Mouse (Mus musculus) right cerebral cortex, adult 18-20 months (tissue): ENCODE data around the gene Tmem56.

Source experiments
- DNase-seq: peaks from one replicate; pipeline ENCODE4 v3.0.0; 2022; ENCODE audit warnings: mixed read lengths

The Tmem56 gene

DNA sequence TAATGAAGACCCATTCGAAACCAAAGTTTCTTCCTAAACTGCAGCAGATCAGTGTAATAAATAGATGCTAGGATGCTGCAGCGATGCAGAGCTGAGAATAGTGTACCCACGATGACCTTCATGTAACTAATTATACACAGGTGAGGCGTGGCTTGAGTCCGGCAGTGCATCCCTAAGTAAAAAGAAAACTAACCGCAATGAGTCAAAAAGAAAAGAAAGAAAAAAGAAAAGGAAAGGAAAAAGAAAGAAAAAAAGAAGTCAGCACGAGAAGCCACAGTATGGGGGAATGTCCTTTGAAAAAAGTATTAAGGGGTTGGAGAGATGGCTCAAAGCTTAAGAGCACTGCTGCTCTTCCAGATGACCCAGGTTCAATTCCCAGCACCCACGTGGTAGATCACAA lies 58.1 kb downstream of the Tmem56 start:
- DNase-seq = no peak

DNA sequence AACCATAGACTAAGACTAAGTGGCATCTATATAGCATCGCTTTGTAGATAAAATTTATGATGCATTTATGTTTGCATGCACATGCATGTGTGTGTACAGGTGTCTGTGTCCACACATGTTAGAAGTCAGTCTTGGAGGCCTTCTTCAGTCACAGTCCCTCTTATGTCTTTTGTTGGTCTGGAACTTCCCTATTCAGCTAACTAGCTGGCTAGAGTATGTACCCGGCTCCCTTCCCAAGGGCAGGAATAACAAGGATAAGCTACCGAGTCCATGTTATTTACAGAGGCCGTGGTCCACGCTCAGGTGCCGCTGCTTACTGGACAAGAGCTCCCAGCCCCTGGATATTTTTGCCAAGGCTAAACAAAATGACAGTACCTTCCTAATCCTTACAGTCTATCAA lies 58.7 kb downstream of the Tmem56 start:
- no peak for DNase-seq

GRCm38 (mm10) chr3:121221987-121222386 lies 60.9 kb downstream of the Tmem56 start:
- DNase-seq = peak; percentile 46

- DNase-seq = no peak
Measured at GRCm38 (mm10) chr3:121217011-121217410, 65.9 kb downstream of the Tmem56 start.

GRCm38 (mm10) chr3:121213501-121213900 lies 69.4 kb downstream of the Tmem56 start:
- no peak for DNase-seq

DNA sequence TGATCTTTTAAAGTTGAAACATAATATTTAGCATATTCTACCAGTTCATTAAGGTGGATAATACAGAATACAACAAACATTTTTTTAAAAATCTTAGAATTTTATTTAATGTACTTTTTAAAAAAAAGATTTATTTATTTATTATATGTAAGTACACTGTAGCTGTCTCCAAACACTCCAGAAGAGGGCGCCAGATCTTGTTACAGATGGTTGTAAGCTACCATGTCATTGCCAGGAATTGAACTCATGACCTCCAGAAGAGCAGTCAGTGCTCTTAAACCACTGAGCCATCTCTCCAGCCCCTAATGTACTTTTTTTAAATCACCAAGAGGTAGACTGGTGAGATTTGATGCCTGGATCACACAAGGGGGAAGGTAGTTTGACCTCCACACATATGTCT lies 70.7 kb downstream of the Tmem56 start:
- no peak for DNase-seq

DNA sequence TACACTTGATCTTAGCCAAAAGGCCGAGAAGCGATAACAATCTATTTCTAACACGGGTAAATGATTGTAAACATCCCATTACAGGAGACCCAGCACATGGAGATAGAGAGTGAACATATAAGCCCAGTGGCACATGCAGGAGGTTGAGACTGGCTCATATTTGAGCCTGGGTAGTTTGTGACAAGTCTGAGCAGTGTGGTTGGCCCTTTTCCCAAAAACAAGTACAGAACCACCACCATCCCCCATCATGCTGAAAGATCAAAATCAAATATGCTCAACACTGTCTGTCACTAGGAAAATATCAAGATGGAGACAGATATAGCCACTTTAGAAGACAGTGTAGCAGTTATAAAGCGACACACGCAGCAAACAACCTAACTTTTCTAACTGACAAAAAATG lies 73.9 kb downstream of the Tmem56 start:
- DNase-seq = no peak

- DNase-seq = no peak
Measured at GRCm38 (mm10) chr3:121206202-121206882, 76.6 kb downstream of the Tmem56 start.

DNA sequence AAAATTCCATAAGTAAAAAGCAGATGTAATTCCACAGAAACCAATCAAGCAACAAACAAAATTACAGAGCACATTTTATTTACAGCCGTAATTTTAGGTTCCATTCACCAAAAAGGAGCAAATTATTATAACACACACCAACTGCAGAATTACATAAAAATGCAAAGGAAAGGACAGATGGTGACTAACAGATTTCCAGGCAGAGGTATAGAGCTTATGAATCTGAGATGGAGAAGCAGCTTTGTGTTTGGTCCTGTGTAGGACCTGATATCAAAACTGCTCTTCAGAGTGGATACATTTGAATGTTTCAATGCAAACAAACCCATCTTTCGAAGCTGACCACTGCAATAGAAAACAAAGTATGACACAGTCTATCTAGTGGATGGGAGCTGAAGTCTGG lies 80.3 kb downstream of the Tmem56 start:
- DNase-seq = no peak

DNA sequence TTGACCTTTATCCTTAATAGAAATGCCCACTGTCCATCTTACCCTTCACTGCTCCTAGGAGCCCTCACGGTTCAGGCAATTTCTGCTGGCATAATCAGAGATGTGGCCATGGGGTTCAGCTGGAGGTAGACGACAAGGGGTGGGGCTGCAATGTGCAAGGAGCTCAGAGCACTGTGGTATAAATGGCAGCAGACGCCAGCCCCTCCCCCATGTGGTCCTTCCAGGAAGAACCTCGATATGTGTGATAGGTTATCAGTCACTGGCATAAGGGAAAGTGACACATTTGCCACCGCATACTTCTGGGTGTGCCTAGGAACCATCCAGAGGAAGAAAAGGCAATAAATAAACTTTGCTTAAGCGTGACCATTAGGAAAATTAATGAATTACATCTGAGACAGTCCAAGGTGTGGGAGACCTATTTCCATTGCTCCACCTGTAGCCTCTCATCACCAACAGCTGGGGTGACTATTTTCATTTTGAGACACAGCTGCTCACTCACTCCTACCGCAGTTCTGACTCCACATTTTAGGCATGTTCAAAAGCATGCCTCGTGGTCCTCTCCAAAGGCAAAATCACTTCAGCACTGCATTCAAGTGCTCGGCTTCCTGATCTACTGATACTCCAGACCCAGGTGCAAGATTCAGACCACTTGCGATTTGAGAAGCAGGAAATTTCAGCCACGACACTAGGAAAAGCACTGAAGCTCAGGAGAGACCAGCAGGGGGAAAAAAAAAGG lies 81.7 kb downstream of the Tmem56 start:
- DNase-seq = no peak

DNA sequence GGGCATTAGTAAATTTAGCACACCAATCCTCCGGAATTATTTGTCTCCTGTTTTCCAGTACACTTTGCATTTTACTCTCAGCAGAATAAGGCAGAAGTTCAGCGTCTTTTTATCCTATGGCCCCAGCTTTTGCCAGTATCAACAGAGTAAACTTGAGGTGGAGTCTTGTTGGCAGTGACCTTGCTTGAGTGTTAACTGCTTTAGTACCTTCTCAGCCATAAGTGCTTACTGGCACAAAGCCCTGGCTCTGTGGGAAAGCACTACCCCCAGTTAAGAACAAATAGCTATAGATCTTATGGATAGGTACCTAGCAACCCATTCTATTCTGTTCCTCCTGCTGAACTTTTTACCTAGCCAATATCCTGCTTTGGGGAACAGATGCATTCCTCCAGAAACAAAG lies 93.7 kb downstream of the Tmem56 start:
- DNase-seq = no peak

GRCm38 (mm10) chr3:121187510-121187909 lies 95.4 kb downstream of the Tmem56 start:
- DNase-seq = no peak

DNA sequence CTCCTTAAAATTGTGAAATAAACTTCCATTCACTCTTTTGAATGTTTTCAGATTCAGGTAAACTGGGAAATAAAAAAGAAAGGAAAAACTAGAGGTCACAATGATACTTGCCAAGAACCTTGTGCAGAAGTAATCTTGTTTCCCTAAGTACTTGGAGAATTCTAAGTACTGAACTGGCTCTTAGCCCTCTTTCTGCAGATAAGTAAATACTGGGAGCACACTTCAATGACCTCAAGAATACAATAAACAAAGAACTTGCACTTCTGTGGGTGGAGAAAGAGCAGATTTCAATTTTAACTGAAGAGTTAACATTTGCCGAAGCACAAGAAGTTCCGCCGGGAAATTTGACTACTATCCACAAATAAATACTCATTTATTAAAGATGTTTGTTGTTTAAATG lies 96.0 kb downstream of the Tmem56 start:
- no peak for DNase-seq

DNA sequence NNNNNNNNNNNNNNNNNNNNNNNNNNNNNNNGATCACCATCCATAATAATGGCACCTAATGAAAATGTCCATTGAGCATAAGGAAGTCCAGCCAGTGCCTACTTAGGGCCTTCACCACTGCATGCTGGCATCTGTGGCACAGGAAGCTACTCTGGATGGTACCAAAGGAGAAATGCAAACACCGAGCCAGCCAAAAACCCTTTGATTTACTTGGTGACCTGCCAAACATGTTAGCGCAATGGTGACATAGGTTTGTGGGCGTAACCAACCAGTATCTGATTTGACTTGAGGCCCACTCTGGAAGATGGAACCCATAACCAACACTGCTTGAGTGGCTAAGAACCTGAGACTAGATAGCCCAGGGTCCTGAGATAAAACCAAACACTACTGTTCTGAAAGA lies 97.7 kb downstream of the Tmem56 start:
- DNase-seq = no peak

DNA sequence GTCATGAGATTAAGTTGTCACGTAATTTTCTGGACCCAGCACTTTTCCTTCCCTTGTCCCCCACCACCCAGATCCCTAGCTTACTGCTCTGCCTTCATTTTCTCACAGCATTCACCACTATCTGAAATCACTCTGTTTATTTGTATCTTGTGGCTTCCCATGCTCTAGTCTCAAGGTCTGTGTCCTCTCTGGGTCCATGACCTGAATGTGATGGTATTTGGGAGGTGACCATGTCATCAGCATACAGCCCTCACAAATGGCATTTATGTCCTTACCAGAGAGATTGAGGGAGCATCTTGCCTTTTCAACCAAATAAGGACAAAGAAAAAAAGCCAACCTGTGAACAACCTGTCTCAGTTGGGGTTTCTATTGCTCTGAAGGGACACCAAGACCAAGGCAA lies 106.9 kb downstream of the Tmem56 start:
- no peak for DNase-seq

- no peak for DNase-seq
Measured at GRCm38 (mm10) chr3:121174248-121174945, 108.5 kb downstream of the Tmem56 start.

GRCm38 (mm10) chr3:121172718-121173117 lies 110.2 kb downstream of the Tmem56 start:
- no peak for DNase-seq

- DNase-seq = no peak
Measured at GRCm38 (mm10) chr3:121171872-121172265, 111.0 kb downstream of the Tmem56 start.

- peak; percentile 92 for DNase-seq
Measured at GRCm38 (mm10) chr3:121171243-121171871, 111.5 kb downstream of the Tmem56 start, which contains the start of gene Rwdd3. TSS of gene Rwdd3 (minus strand) at chr3:121171695.

DNA sequence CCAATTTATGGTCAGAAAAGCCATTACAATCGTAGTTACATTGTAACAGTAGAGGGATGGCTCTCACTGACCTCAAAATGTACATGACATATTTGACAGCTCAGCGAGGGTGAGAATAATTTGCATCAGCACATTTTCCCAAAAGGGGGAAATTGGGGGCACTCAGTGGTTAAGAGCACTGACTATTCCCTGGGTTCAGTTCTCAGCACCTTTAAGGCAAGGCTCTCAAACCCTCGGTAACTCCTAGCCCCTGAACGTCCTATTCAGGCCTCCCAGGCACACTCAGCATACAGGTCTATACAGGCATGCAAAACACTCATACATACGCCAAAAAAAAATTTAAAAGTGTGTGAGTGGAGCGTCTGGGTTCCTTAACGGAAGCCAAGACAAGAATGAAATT lies 112.3 kb downstream of the Tmem56 start:
- DNase-seq = no peak

- DNase-seq = no peak
Measured at GRCm38 (mm10) chr3:121169092-121169942, 113.6 kb downstream of the Tmem56 start.

- no peak for DNase-seq
Measured at GRCm38 (mm10) chr3:121168581-121168980, 114.3 kb downstream of the Tmem56 start.
